Mouse (Mus musculus) MEL (cell line): Measurements from ENCODE around the gene Senp3. TPM values are rescaled to one million over a fixed set of nuclear protein-coding genes. Genes with fewer than 3 reads are reported as not detected.

Experiments used
- DNase-seq: peaks from one replicate; pipeline ENCODE4 v3.0.0; 2011; ENCODE audit warnings: low read depth, low spot score
- H3K27ac ChIP-seq: 2 replicates; pipeline ENCODE4 v1.5.1; 2012; ENCODE audit warnings: low read depth, mild to moderate bottlenecking, control low read depth, low read length, moderate library complexity; ENCODE audit not compliant: control insufficient read depth
- H3K27me3 ChIP-seq, 2 experiments: fragments of 150-350 bp in 1 of 2; sonication (generic) in 1 of 2; 2 replicates each; pipeline ENCODE4 v1.6.1; 2012; ENCODE audit warnings: low read length in 2 of 2, mild to moderate bottlenecking in 2 of 2, improper control_type of control experiment in 1 of 2, moderate library complexity in 1 of 2; ENCODE audit not compliant: insufficient read depth in 2 of 2, control insufficient read depth in 1 of 2
- H3K36me3 ChIP-seq, 2 experiments: 2 replicates each; pipeline ENCODE4 v1.6.1; 2012 to 2014; ENCODE audit warnings: low read length in 2 of 2, improper control_type of control experiment in 1 of 2, inconsistent platforms in 1 of 2, mild to moderate bottlenecking in 1 of 2; ENCODE audit not compliant: insufficient read depth in 2 of 2, control insufficient read depth in 1 of 2
- H3K4me1 ChIP-seq, 2 experiments: fragments of 150-350 bp in 1 of 2; sonication (generic) in 1 of 2; 2 replicates each; pipeline ENCODE4 v1.6.1; 2012; ENCODE audit warnings: low read length in 2 of 2, improper control_type of control experiment in 1 of 2, mild to moderate bottlenecking in 1 of 2; ENCODE audit not compliant: insufficient read depth in 2 of 2, control insufficient read depth in 1 of 2
- H3K4me3 ChIP-seq, 2 experiments: fragments of 150-350 bp in 1 of 2; sonication (generic) in 1 of 2; 2 replicates each; pipeline ENCODE4 v1.5.1; 2012; ENCODE audit warnings: low read depth in 2 of 2, low read length in 2 of 2, mild to moderate bottlenecking in 2 of 2, moderate library complexity in 2 of 2, control low read depth in 1 of 2, improper control_type of control experiment in 1 of 2; ENCODE audit not compliant: control insufficient read depth in 1 of 2, insufficient read depth in 1 of 2
- H3K79me2 ChIP-seq: 2 replicates; pipeline ENCODE4 v1.6.1; 2012; ENCODE audit warnings: mild to moderate bottlenecking, low read length, moderate library complexity; ENCODE audit not compliant: control insufficient read depth, poor library complexity, insufficient read depth
- H3K9ac ChIP-seq: 2 replicates; pipeline ENCODE4 v1.6.1; 2012; ENCODE audit warnings: low read depth, mild to moderate bottlenecking, control low read depth, low read length, moderate library complexity; ENCODE audit not compliant: control insufficient read depth, poor library complexity, severe bottlenecking
- H3K9me3 ChIP-seq: fragments of 150-350 bp; sonication (generic); replicated peaks from 2 replicates; pipeline ENCODE4 v1.6.1; 2012; ENCODE audit warnings: mild to moderate bottlenecking, low read length, improper control_type of control experiment, moderate library complexity; ENCODE audit not compliant: insufficient read depth
- CHD1 ChIP-seq: IDR thresholded peaks from 2 replicates; pipeline ENCODE4 v1.6.1; 2012; ENCODE audit warnings: low read depth, mild to moderate bottlenecking, inconsistent platforms, low read length, improper control_type of control experiment
- CTCF ChIP-seq, 3 experiments: IDR thresholded peaks in 2 of 3; conservative IDR thresholded peaks in 1 of 3; 2 replicates each; pipeline ENCODE4 v1.5.1; 2011 to 2012; ENCODE audit warnings: low read length in 3 of 3, low read depth in 2 of 3, mild to moderate bottlenecking in 2 of 3, improper control_type of control experiment in 1 of 3, inconsistent platforms in 1 of 3, mixed read lengths in 1 of 3, moderate library complexity in 1 of 3; ENCODE audit not compliant: control insufficient read depth in 1 of 3, insufficient read depth in 1 of 3, poor library complexity in 1 of 3, severe bottlenecking in 1 of 3
- E2F4 ChIP-seq: IDR thresholded peaks from 2 replicates; pipeline ENCODE4 v1.6.1; 2011; ENCODE audit warnings: low read depth, low read length, improper control_type of control experiment, borderline replicate concordance
- EP300 ChIP-seq, 2 experiments: IDR thresholded peaks; 2 replicates each; pipeline ENCODE4 v1.6.1; 2011; ENCODE audit warnings: improper control_type of control experiment in 2 of 2, low read length in 2 of 2, low read depth in 1 of 2, mild to moderate bottlenecking in 1 of 2
- ETS1 ChIP-seq: IDR thresholded peaks from 2 replicates; pipeline ENCODE4 v1.6.1; 2012; ENCODE audit warnings: low read depth, mild to moderate bottlenecking, inconsistent platforms, low read length, improper control_type of control experiment, moderate library complexity
- GABPA ChIP-seq: IDR thresholded peaks from 2 replicates; pipeline ENCODE4 v1.6.1; 2012; ENCODE audit warnings: low read depth, mild to moderate bottlenecking, inconsistent platforms, low read length, improper control_type of control experiment, moderate library complexity
- HCFC1 ChIP-seq: IDR thresholded peaks from 2 replicates; pipeline ENCODE4 v1.6.1; 2012; ENCODE audit warnings: low read depth, mild to moderate bottlenecking, inconsistent platforms, low read length, improper control_type of control experiment, moderate library complexity
- JUND ChIP-seq: IDR thresholded peaks from 2 replicates; pipeline ENCODE4 v1.6.1; 2011; ENCODE audit warnings: low read depth, mild to moderate bottlenecking, improper control_type of control experiment, low read length
- KAT2A ChIP-seq: conservative IDR thresholded peaks from 2 replicates; pipeline ENCODE4 v1.6.1; 2012; ENCODE audit warnings: low read depth, low read length, improper control_type of control experiment, inconsistent platforms
- MAFK ChIP-seq: IDR thresholded peaks from 2 replicates; pipeline ENCODE4 v1.6.1; 2011; ENCODE audit warnings: low read depth, mild to moderate bottlenecking, low read length, improper control_type of control experiment, borderline replicate concordance
- MYC ChIP-seq: IDR thresholded peaks from 2 replicates; pipeline ENCODE4 v1.6.1; 2011; ENCODE audit warnings: low read depth, mild to moderate bottlenecking, low read length, improper control_type of control experiment, moderate library complexity
- NELFE ChIP-seq: IDR thresholded peaks from 2 replicates; pipeline ENCODE4 v1.6.1; 2011; ENCODE audit warnings: low read depth, low read length, improper control_type of control experiment
- NRF1 ChIP-seq: IDR thresholded peaks from 2 replicates; pipeline ENCODE4 v1.6.1; 2014; ENCODE audit warnings: low read depth, mild to moderate bottlenecking, inconsistent platforms, low read length, improper control_type of control experiment, moderate library complexity; ENCODE audit not compliant: poor library complexity, insufficient read depth, severe bottlenecking
- POLR2A ChIP-seq, 2 experiments: IDR thresholded peaks; 2 replicates each; pipeline ENCODE4 v1.6.1; 2011 to 2012; ENCODE audit warnings: low read length in 2 of 2, mild to moderate bottlenecking in 2 of 2, control low read depth in 1 of 2, improper control_type of control experiment in 1 of 2, low read depth in 1 of 2, moderate library complexity in 1 of 2; ENCODE audit not compliant: control insufficient read depth in 1 of 2, insufficient read depth in 1 of 2, poor library complexity in 1 of 2
- POLR2AphosphoS2 ChIP-seq: IDR thresholded peaks from 2 replicates; pipeline ENCODE4 v1.6.1; 2011; ENCODE audit warnings: low read length, improper control_type of control experiment
- RAD21 ChIP-seq: IDR thresholded peaks from 2 replicates; pipeline ENCODE4 v1.6.1; 2011; ENCODE audit warnings: mild to moderate bottlenecking, low read depth, low read length, improper control_type of control experiment
- RCOR1 ChIP-seq: IDR thresholded peaks from 2 replicates; pipeline ENCODE4 v1.6.1; 2012; ENCODE audit warnings: low read depth, mild to moderate bottlenecking, inconsistent platforms, low read length, improper control_type of control experiment
- SIN3A ChIP-seq: IDR thresholded peaks from 2 replicates; pipeline ENCODE4 v1.6.1; 2012; ENCODE audit warnings: low read length, improper control_type of control experiment, inconsistent platforms
- SMC3 ChIP-seq: IDR thresholded peaks from 2 replicates; pipeline ENCODE4 v1.6.1; 2011; ENCODE audit warnings: low read depth, low read length, improper control_type of control experiment
- TBP ChIP-seq: IDR thresholded peaks from 2 replicates; pipeline ENCODE4 v1.8.0; 2011; ENCODE audit warnings: low read depth, low read length, improper control_type of control experiment
- USF1 ChIP-seq: IDR thresholded peaks from 2 replicates; pipeline ENCODE4 v1.6.1; 2014; ENCODE audit warnings: low read depth, mild to moderate bottlenecking, inconsistent platforms, low read length, improper control_type of control experiment, moderate library complexity
- USF2 ChIP-seq, 2 experiments: IDR thresholded peaks; 2 replicates each; pipeline ENCODE4 v1.6.1; 2011 to 2012; ENCODE audit warnings: improper control_type of control experiment in 2 of 2, low read length in 2 of 2, borderline replicate concordance in 1 of 2, inconsistent platforms in 1 of 2, low read depth in 1 of 2, mild to moderate bottlenecking in 1 of 2; ENCODE audit not compliant: insufficient read depth in 1 of 2
- ZKSCAN1 ChIP-seq: IDR thresholded peaks from 2 replicates; pipeline ENCODE4 v1.6.1; 2012; ENCODE audit warnings: low read depth, mild to moderate bottlenecking, inconsistent platforms, low read length, improper control_type of control experiment, moderate library complexity
- ZNF384 ChIP-seq: IDR thresholded peaks from 2 replicates; pipeline ENCODE4 v1.6.1; 2012; ENCODE audit warnings: low read depth, mild to moderate bottlenecking, inconsistent platforms, low read length, improper control_type of control experiment
- polyA plus RNA-seq, 2 experiments: library from polyadenylated mRNA; stranded (reverse) in 1 of 2; unstranded in 1 of 2; fragments of >175 nt in 1 of 2; fragments of >200 nt in 1 of 2; gene quantifications; 2 replicates each; pipeline versions ENCODE4 v1.2.1 to v1.2.4; 2012; ENCODE audit warnings: low replicate concordance in 2 of 2, low read depth in 1 of 2; ENCODE audit not compliant: insufficient read length in 2 of 2, insufficient read depth in 1 of 2, missing spikeins in 1 of 2
- total RNA-seq: library from RNA; depleted of rRNA; stranded (reverse); fragments of 300-350 nt; gene quantifications from 2 replicates; pipeline ENCODE4 v1.2.3, GENCODE M21; 2012

Gene Senp3
- total and polyA plus RNA-seq, 3 experiments, result 147 to 890 (median 171) TPM

GRCm38 (mm10) chr11:69714636-69715329 is 32.9 kb upstream of the Senp3 start:
- no peaks in the 10 kb centered on the region for H3K27me3 ChIP-seq
- H3K27ac ChIP-seq, result no peak overlapping the region
- H3K9me3 ChIP-seq, result no peaks in the 10 kb centered on the region
- peaks cover 0 to 3% of the 10 kb centered on the region in 2 experiments; a peak in 1 of 4 replicates for H3K36me3 ChIP-seq
- H3K79me2 ChIP-seq, result no peaks in the 10 kb centered on the region
- peaks cover 0 to 5% of the 10 kb centered on the region in 2 experiments; a peak in 1 of 4 replicates for H3K4me1 ChIP-seq
- H3K9ac ChIP-seq, result no peak overlapping the region
- no peak for DNase-seq
- TF ChIP-seq JUND (no peak), RCOR1 (no peak), NELFE (no peak), HCFC1 (no peak), EP300 (IDR thresholded peaks at IDR 0.05; ENCODE audit: low read depth in 1 of 2, low read length in 2 of 2) (no peak), MYC (no peak), CTCF (IDR thresholded peaks at IDR 0.05 in 2 of 3, conservative IDR thresholded peaks at IDR 0.05 in 1 of 3; ENCODE audit: control insufficient read depth in 1 of 3, insufficient read depth in 1 of 3, low read depth in 2 of 3, low read length in 3 of 3, poor library complexity in 1 of 3, severe bottlenecking in 1 of 3) (no peak), E2F4 (no peak), MAFK (no peak), CHD1 (no peak), RAD21 (no peak), ETS1 (no peak)
- H3K4me3 ChIP-seq, result no peak overlapping the region

GRCm38 (mm10) chr11:69712954-69713672 is 31.2 kb upstream of the Senp3 start:
- no peak for DNase-seq
- TF ChIP-seq EP300 (IDR thresholded peaks at IDR 0.05; ENCODE audit: low read depth in 1 of 2, low read length in 2 of 2) (no peak), USF2 (IDR thresholded peaks at IDR 0.05; ENCODE audit: borderline replicate concordance in 1 of 2, insufficient read depth in 1 of 2, low read depth in 1 of 2, low read length in 2 of 2) (no peak), MAFK (no peak), SMC3 (no peak), CTCF (IDR thresholded peaks at IDR 0.05 in 2 of 3, conservative IDR thresholded peaks at IDR 0.05 in 1 of 3; ENCODE audit: control insufficient read depth in 1 of 3, insufficient read depth in 1 of 3, low read depth in 2 of 3, low read length in 3 of 3, poor library complexity in 1 of 3, severe bottlenecking in 1 of 3) (no peak), POLR2A (IDR thresholded peaks at IDR 0.05; ENCODE audit: control insufficient read depth in 1 of 2, insufficient read depth in 1 of 2, low read depth in 1 of 2, low read length in 2 of 2, poor library complexity in 1 of 2) (no peak), KAT2A (no peak), CHD1 (no peak), ZKSCAN1 (no peak), NRF1 (no peak), HCFC1 (no peak), POLR2AphosphoS2 (no peak), JUND (no peak), SIN3A (no peak), GABPA (no peak), ZNF384 (no peak), USF1 (no peak), TBP (no peak)
- TF ChIP-seq, all 39 proteins: peak for 0
- H3K27me3 ChIP-seq, result no peaks in the 10 kb centered on the region
- H3K36me3 ChIP-seq, result peaks cover 0 to 3% of the 10 kb centered on the region in 2 experiments; a peak in 1 of 4 replicates
- no peak overlapping the region for H3K4me3 ChIP-seq
- H3K27ac ChIP-seq, result no peak overlapping the region
- no peak overlapping the region for H3K9ac ChIP-seq
- no peaks in the 10 kb centered on the region for H3K79me2 ChIP-seq
- H3K4me1 ChIP-seq, result peaks cover 0 to 5% of the 10 kb centered on the region in 2 experiments; a peak in 1 of 4 replicates
- no peaks in the 10 kb centered on the region for H3K9me3 ChIP-seq
